Mouse (Mus musculus): Measurements from ENCODE around the gene Gmfb. TPM values are rescaled to one million over a fixed set of nuclear protein-coding genes. Genes with fewer than 3 reads are reported as not detected.

Gene Gmfb
- 42.1 and 47.8 TPM in 2 replicates for polyA plus RNA-seq (2015; fragmentation: Nextera tagmentation; extraction: Ambion mirVana)

GRCm38 (mm10) chr14:46821873-46822716 is at the start of gene Gmfb:
Gene Gmfb (minus strand): TSS chr14:46822242.
- DNase-seq (ENCODE audit: low spot score) = peak; percentile 96
- WGBS = 2% methylated on average over 64 of the region's 65 CpGs
- Histone ChIP-seq H3K4me3 (ENCODE audit: low read depth, low read length) (peak within 1 kb of the TSS; percentile 94), H3K4me2 (replicated peaks; ENCODE audit: low read depth, low read length) (peak within 1 kb of the TSS; percentile 72), H3K9ac (replicated peaks; ENCODE audit: low read depth) (peak within 1 kb of the TSS; percentile 89), H3K36me3 (ENCODE audit: insufficient read depth, low read length) (peaks cover under 1% of the 10 kb centered on the region; the same call in 1 of the 2 replicates), H3K27me3 (replicated peaks; ENCODE audit: insufficient read depth, low read length) (no peaks in the 10 kb centered on the region), H3K9me3 (ENCODE audit: low read length) (no peaks in the 10 kb centered on the region), H3K4me1 (ENCODE audit: insufficient read depth, low read depth, low read length) (peaks cover 4% of the 10 kb centered on the region; the same call in 1 of the 2 replicates), H3K27ac (ENCODE audit: low read length) (peak within 1 kb of the TSS; percentile 97)
- ATAC-seq = peak; percentile 99
- TF ChIP-seq CTCF (IDR thresholded peaks at IDR 0.05) (peak; percentile 55), EP300 (IDR thresholded peaks at IDR 0.05) (peak; percentile 68; the same call in 1 of the 2 replicates)

GRCm38 (mm10) chr14:46862922-46863321 is 40.9 kb upstream of the Gmfb start:
- no peak overlapping the region for H3K9ac ChIP-seq (replicated peaks; ENCODE audit: low read depth)
- ATAC-seq (no peak), DNase-seq (ENCODE audit: low spot score) (no peak)
- TF ChIP-seq CTCF (IDR thresholded peaks at IDR 0.05) = no peak
- TF ChIP-seq EP300 (IDR thresholded peaks at IDR 0.05) = no peak
- H3K9me3 ChIP-seq (ENCODE audit: low read length) = no peaks in the 10 kb centered on the region
- no peak overlapping the region for H3K4me2 ChIP-seq (replicated peaks; ENCODE audit: low read depth, low read length)
- no peaks in the 10 kb centered on the region for H3K27me3 ChIP-seq (replicated peaks; ENCODE audit: insufficient read depth, low read length)
- H3K4me1 ChIP-seq (ENCODE audit: insufficient read depth, low read depth, low read length) = no peaks in the 10 kb centered on the region
- no peak overlapping the region for H3K27ac ChIP-seq (ENCODE audit: low read length)
- H3K36me3 ChIP-seq (ENCODE audit: insufficient read depth, low read length) = no peaks in the 10 kb centered on the region
- WGBS = 82% methylated on average over 5 of the region's 5 CpGs
- no peak overlapping the region for H3K4me3 ChIP-seq (ENCODE audit: low read depth, low read length)

- Histone ChIP-seq H3K36me3 (ENCODE audit: insufficient read depth, low read length) (no peaks in the 10 kb centered on the region), H3K27ac (ENCODE audit: low read length) (peak overlapping the region; percentile 27; the same call in 1 of the 2 replicates), H3K27me3 (replicated peaks; ENCODE audit: insufficient read depth, low read length) (no peaks in the 10 kb centered on the region), H3K4me1 (ENCODE audit: insufficient read depth, low read depth, low read length) (no peaks in the 10 kb centered on the region), H3K4me3 (ENCODE audit: low read depth, low read length) (no peak overlapping the region), H3K9ac (replicated peaks; ENCODE audit: low read depth) (no peak overlapping the region), H3K4me2 (replicated peaks; ENCODE audit: low read depth, low read length) (peak overlapping the region; percentile 36), H3K9me3 (ENCODE audit: low read length) (no peaks in the 10 kb centered on the region)
- DNase-seq (ENCODE audit: low spot score) (peak; percentile 72), ATAC-seq (peak; percentile 92)
- TF ChIP-seq EP300 (IDR thresholded peaks at IDR 0.05) = no peak
- TF ChIP-seq CTCF (IDR thresholded peaks at IDR 0.05) = no peak
- WGBS = 48% methylated on average over 11 of the region's 11 CpGs
Observed at GRCm38 (mm10) chr14:46853677-46854076, 31.6 kb upstream of the Gmfb start.

DNA sequence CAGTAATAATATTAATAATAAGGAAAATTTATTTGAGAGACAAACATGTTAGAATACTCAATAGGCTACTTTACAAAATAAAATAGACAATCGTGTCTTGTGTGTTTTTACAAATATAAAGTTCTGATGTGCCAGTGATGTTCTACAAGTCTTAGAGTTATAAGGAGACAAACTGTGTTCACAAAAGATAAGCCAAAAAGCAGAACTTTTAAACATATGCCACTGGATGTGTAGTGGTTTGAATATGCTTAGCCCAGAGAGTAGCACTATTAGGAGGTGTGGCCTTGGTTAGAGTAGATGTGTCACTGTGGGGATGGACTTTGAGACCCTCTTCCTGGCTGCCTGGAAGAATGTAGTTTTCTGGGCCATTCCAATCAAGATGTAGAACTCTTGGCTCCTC is 27.7 kb upstream of the Gmfb start:
- 93% methylated on average over 1 of the region's 1 CpGs for WGBS

GRCm38 (mm10) chr14:46848736-46849135 is 26.7 kb upstream of the Gmfb start:
- WGBS = 81% methylated on average over 5 of the region's 5 CpGs
- no peak overlapping the region for H3K9ac ChIP-seq (replicated peaks; ENCODE audit: low read depth)
- no peaks in the 10 kb centered on the region for H3K27me3 ChIP-seq (replicated peaks; ENCODE audit: insufficient read depth, low read length)
- DNase-seq (ENCODE audit: low spot score) (no peak), ATAC-seq (no peak)
- no peak overlapping the region for H3K27ac ChIP-seq (ENCODE audit: low read length)
- no peaks in the 10 kb centered on the region for H3K4me1 ChIP-seq (ENCODE audit: insufficient read depth, low read depth, low read length)
- H3K36me3 ChIP-seq (ENCODE audit: insufficient read depth, low read length) = peaks cover 16% of the 10 kb centered on the region; the same call in 1 of the 2 replicates
- no peak overlapping the region for H3K4me2 ChIP-seq (replicated peaks; ENCODE audit: low read depth, low read length)
- no peak for TF ChIP-seq CTCF (IDR thresholded peaks at IDR 0.05)
- no peak for TF ChIP-seq EP300 (IDR thresholded peaks at IDR 0.05)
- no peak overlapping the region for H3K4me3 ChIP-seq (ENCODE audit: low read depth, low read length)
- H3K9me3 ChIP-seq (ENCODE audit: low read length) = no peaks in the 10 kb centered on the region

More for the DNA sequence above, 27.7 kb upstream of the Gmfb start:
- H3K9me3 ChIP-seq (ENCODE audit: low read length) = no peaks in the 10 kb centered on the region
- H3K27me3 ChIP-seq (replicated peaks; ENCODE audit: insufficient read depth, low read length) = no peaks in the 10 kb centered on the region
- no peaks in the 10 kb centered on the region for H3K4me1 ChIP-seq (ENCODE audit: insufficient read depth, low read depth, low read length)
- 0 out of 2 replicates have a peak, but pooled peaks cover 14% of the 10 kb centered on the region for H3K36me3 ChIP-seq (ENCODE audit: insufficient read depth, low read length)
- DNase-seq (ENCODE audit: low spot score) = no peak
- no peak overlapping the region for H3K4me2 ChIP-seq (replicated peaks; ENCODE audit: low read depth, low read length)
- no peak overlapping the region for H3K27ac ChIP-seq (ENCODE audit: low read length)
- no peak for TF ChIP-seq EP300 (IDR thresholded peaks at IDR 0.05)
- no peak for TF ChIP-seq CTCF (IDR thresholded peaks at IDR 0.05)
- ATAC-seq = no peak
- no peak overlapping the region for H3K4me3 ChIP-seq (ENCODE audit: low read depth, low read length)
- H3K9ac ChIP-seq (replicated peaks; ENCODE audit: low read depth) = no peak overlapping the region

GRCm38 (mm10) chr14:46848063-46848590 is 26.1 kb upstream of the Gmfb start:
- DNase-seq (ENCODE audit: low spot score) (no peak), ATAC-seq (no peak)
- H3K27me3 ChIP-seq (replicated peaks; ENCODE audit: insufficient read depth, low read length) = no peaks in the 10 kb centered on the region
- no peak for TF ChIP-seq EP300 (IDR thresholded peaks at IDR 0.05)
- no peak for TF ChIP-seq CTCF (IDR thresholded peaks at IDR 0.05)
- H3K27ac ChIP-seq (ENCODE audit: low read length) = no peak overlapping the region
- H3K36me3 ChIP-seq (ENCODE audit: insufficient read depth, low read length) = peaks cover 16% of the 10 kb centered on the region; the same call in 1 of the 2 replicates
- no peaks in the 10 kb centered on the region for H3K4me1 ChIP-seq (ENCODE audit: insufficient read depth, low read depth, low read length)
- H3K4me2 ChIP-seq (replicated peaks; ENCODE audit: low read depth, low read length) = no peak overlapping the region
- WGBS = 75% methylated on average over 4 of the region's 4 CpGs
- H3K9me3 ChIP-seq (ENCODE audit: low read length) = no peaks in the 10 kb centered on the region
- no peak overlapping the region for H3K9ac ChIP-seq (replicated peaks; ENCODE audit: low read depth)
- H3K4me3 ChIP-seq (ENCODE audit: low read depth, low read length) = no peak overlapping the region

Data from lung, postnatal 0 days (tissue).